Mouse (Mus musculus) retina, embryonic 14.5 days (tissue): ENCODE measurements around the gene Gdf15.

Experiments
- DNase-seq: peaks from one replicate; pipeline ENCODE4 v3.0.0-alpha.2; 2015; ENCODE audit warnings: low spot score

Gdf15 gene

DNA sequence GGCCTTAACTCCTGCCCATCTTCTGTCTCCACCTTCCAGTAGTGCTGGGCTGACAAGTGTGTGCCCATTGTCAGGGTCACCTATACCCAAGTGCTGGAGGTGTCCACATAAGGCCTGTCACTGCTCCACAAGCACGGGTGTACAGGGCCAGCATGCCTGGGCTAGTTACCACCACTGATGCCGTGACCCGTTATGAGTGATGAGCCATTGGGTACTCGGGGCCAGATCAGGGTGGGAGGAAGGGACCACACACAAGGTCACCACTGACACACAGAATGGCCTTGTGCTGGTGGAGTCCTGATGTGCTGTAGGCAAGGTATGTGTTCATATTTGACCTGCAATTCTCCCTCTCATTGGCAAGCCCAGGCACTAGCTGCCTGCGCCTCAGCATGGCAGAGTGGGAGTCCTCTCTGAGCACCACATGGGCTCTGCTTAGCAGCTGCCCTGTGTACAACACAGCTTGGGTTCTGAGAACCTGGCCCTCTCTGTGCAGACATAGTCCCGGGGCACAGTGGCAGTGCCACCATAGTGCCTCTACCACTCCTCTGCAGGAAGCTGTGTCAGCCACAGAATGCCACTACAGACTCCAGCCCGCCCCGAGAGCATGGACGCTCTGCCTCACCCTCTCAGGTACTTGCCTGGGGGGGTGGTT is 47.5 kb downstream of the Gdf15 start:
- no peak for DNase-seq

DNA sequence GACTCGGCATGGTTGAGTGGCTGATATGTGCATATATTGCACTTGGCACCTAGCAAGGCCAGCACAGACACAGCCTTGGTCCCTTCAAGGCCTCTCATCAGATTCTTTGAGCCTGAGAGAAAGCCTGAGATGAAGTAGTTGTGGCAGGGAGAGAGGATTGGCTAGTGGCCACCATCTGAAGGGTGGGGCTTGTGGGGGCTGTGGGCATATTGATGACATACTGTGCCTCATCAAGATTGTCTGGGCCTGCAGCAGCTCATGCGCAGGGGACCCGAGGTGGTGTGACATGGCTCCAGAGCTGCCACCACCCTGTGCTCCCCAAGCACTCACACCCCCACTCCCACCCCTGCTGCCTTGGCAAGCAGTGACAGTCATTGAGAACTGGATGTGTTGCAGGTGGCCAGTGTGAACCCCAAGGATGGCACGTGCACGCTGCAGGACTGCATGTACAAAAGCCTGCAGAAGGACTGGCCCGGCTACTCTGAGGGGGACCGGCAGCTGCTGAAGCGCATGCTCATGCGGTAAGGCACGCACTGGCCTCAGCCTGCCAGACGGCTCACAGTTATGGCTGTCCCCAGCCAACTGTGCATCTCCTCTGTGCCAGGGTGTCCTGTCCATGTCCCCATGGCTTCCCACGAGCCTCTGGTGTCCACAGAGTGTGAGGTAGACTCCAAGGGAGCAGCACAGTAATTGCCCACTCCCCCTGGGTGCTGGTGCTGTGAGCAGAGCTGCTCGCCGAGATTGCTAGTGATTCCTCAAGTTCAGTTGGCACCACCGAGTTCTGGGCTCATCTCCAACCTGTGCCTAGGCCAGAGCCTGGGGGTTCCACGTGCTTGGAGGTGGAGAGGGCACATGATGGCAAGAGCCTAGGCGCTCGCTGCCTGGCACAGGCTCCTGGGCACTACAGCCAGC is 48.5 kb downstream of the Gdf15 start:
- DNase-seq, result no peak
